Mouse (Mus musculus) megakaryocyte progenitor cell, adult 5-6 weeks (primary cell): Measurements from ENCODE around the gene Vamp1. TPM values are rescaled to one million over a fixed set of nuclear protein-coding genes. Genes with fewer than 3 reads are reported as not detected.

Source experiments
- ATAC-seq: replicated peaks from 2 replicates; pipeline ENCODE4 v1.8.0; 2016; ENCODE audit warnings: mild to moderate bottlenecking, moderate TSS enrichment, inconsistent platforms; ENCODE audit not compliant: poor library complexity
- total RNA-seq, 2 experiments: library from RNA; stranded (forward) in 1 of 2; stranded (reverse) in 1 of 2; fragments of 157-497, 149-512 nt in 1 of 2; fragments of 200-1000 nt in 1 of 2; gene quantifications; 2 replicates each; pipeline versions ENCODE4 v1.2.3 to v1.2.4; 2015 to 2017

The Vamp1 gene
- total RNA-seq (2015) (10.1 and 15.5 TPM in 2 replicates), total RNA-seq (2017) (6.2 and 9.1 TPM in 2 replicates)

DNA sequence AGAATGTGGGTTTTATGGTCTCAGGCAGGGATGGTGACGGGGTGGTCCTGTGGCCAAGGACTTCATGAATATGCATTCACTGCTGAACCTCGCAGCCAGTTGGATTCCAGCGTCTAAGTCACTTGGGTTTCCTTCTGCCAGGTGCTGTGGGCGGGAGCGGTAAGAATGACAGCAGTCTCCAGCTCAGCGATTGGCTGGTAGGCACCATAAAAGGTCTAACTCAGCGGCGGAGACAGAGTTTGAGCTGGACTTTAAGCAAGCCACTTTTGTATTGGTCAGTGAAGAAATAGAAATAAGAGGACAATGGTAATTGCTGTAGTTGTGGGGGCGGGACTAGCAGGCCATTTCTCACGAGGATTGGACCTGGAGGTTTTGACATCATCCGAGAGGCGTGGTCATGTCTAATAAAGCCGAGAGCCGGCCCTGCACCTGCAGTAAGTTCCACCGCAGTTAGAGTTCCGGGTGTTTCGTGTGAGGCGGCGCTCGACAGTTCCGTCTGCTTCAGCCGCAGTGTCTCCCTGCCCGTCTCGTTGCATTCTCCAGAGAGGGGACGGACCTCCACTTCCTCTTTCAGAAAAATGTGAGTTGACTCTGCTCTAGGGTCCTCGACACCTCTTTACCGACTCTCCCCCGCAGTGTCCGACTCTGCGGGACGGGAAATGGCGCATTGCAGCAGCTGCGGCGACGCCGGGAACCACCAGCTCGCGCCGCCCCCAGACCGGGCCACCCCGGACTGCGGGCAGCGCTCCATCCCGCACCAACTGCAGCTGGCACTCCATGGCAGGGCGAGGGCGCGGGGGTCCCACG, at the start of gene Vamp1:
Gene Vamp1, plus strand, starts transcription at position 404 of the 807 bp plus-strand sequence.
- ATAC-seq = peak; percentile 87

DNA sequence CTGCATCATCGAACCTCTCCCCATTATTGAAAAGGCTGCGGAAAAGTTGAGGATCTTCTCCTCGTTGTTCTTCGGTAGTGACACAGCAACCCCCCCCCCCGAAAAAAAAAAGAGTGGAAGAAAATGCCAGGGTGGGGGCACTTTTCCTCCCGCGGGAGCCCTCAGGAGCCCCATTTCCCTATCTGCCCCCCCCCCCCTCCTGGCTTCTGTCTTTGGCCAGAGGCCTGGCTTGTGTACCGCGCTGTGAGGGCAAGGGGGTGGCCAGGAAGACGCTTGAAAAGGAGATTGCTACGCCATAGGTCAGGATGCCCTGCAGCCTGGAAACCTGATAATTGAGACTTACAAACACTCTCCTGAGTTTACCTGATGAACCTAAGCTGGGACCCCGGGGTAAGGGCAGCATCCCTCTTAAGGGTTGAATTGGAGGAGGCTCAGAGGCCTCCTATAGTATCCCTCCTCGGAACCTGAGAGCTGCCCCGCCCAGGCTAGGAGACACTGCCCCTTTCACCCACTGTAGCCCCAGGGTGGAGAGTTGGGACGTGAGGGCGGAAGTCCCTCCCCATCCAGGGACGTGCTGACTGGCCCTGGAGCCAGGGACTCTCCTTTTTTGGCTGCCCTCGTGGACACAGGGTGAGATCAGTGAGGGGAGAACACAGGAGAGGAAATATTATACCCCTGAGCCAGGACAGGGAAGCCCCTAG, 49.1 kb upstream of the Vamp1 start, which contains the start of gene Gapdh:
Gene Gapdh, minus strand, starts transcription at position 417 of the 701 bp plus-strand sequence.
- ATAC-seq = peak; percentile 25

DNA sequence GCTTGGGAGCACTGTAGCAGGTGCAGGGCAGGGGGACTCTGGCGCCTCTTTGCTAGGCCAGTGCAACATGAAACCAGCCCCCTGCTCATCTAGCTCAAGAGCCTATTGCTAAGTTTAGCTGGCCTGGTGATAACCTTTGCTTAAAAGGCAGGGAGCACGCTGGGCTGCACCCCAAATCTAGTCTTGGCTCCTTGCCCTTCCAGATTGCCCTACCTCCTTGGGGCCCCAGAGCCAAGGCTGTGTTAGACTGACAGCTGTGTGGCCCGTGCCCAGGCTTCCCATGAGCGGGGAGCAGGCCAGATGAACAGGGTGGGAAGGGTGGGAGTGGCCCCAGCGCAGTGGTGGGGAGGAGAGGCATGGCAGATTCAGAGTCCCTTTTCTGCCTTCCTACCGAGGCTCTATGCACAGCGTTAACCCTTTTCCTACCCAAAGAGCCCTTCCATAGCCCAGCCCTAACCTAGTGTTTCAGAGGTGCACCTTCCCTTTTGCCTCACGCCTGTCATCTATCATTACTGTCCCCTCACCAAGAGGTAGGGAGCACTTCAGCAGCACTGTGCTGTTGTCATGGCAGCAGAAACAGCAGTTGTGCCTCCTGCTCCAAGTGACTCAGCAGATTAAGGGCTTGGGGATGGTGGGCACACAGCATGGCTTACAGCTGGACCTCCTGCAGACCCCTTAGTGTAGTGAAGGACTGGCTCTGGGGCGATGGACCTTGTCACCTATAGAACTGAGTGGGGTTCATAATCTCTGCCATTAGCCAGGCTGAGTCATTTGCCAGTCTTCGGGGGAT, 48.3 kb upstream of the Vamp1 start:
- 0 out of 2 replicates have a peak, but pooled peaks have one; percentile 3 for ATAC-seq

DNA sequence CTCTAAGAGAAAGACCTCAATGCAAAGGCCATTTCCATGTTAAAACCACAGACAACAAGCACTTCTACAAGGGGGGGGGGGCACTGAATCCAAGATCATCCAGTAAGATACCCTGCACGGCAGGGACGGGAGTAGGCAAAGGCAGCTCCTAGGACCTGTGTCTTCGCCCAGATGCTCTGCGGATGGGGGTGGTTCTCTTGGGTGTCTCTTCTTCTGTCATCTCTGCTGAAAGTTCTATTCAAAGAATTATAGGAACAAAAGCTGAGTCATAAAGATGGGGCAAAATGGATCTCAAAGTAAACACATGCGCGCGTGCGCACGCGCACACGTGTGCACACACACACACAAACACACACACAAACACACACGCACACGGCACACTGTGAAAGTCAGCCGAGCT, 47.3 kb upstream of the Vamp1 start:
- no peak for ATAC-seq

DNA sequence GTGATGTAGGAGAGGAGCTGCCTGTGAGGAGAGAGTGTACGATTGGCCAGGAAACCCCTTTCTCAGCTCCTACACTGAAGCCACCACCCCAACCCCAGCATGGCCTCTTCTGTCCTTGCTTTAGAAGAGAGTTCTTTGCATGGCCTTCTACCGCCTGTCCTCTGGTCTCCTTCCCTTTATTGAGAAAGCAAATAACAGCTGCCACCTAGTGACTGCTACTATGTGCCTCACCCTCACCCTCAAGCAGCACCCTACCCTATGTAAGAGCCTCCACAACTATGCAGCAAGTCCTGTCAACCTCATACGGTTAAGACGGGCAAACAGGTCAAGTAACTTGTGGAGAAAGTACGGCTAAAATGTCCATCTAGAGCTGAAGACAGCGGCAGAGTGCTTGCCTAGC, 45.2 kb upstream of the Vamp1 start:
- ATAC-seq = no peak

DNA sequence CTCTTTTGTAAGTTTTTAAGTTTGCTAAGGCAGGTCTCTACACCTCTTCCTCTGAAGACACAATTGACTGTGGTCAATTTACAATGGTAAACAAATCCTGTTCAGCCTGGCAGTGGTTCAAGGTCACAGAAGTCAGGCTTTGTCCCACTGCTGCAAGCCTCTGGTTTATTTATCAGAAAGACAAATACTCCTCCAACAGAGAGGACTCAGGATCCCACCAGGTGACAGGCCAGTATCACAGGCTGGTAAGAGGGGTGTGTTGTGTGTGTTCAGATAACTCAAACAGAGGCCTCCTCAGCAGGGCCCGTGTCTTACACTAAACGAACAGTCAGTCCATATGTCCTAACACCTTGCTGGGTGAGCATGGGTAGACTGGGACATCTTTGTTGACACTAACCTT, 42.9 kb upstream of the Vamp1 start:
- ATAC-seq = no peak

DNA sequence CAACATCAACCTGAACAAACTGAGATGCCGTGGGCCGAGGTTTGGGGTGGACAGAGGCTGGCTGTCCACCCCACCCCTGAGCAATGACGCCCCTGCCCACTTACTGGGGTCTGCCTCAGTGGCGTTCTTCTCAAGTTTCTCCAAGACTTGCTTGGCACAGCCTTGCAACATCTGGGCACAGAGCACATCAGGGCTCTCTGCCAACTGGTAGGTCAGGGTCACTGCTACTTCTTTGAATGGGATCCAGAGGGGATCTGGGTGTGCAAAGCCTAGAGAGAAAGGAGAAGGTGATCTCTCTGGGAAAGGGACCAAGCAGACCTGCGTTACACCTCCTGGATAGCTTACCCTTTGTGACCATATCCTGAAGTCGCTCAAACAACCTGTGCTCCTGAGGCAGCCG, 42.1 kb upstream of the Vamp1 start:
- no peak for ATAC-seq

DNA sequence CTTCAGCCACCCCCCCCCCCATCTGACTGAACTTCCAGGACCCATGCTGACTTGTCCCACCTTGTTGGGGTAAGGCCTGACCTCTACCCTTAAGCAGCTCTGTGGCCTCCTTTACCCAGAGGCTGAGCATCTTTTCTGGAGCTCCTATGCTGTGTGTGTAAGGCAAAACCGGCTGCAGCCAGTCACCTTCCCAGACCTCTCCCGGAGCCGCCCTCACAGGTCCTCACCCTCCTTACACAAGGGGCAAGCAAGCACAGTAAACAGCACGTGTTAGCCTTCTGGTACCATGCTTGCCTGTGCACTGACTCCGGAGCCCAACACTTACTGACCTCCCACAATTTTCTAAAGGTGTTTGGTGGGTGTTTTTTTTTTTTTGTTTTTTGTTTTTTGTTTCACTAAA, 39.9 kb upstream of the Vamp1 start:
- ATAC-seq = no peak

DNA sequence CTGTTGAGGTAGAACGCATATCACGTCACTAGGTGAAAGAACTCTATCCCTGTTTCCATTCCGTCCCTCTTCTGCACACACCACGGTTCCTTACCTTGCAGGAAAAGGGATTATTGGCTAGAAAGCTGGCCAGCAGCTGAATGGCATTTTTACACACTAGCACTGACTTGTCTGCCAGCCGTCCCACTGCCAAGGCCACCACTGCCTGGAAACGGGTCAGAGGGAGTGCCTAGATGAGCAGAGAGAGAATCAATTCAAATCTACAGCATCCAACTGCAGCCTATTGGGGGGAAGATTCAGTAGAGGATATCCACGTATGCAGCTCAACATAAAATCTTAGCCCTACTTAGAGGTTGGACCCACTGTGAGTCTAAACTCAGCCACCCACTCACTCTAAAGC, 35.8 kb upstream of the Vamp1 start:
- no peak for ATAC-seq

DNA sequence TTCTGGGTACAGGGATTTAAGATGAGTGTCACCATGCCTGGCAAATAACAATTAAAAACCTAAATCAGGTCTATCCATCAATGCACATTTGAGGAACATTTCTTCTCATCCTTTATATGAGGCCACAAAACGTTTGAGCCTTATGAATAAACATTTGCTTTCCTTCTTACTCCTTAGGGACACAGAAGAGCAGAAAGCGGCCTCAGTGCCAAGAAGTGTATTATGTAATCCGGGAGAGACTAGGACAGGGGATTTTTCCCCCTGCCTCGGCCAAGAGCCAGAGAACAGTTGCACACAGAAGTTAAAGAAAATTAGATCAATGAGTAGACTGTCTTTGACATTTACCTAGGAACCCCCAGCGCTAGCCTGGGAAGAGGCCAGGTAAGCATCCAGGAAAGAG, 33.2 kb upstream of the Vamp1 start:
- no peak for ATAC-seq

DNA sequence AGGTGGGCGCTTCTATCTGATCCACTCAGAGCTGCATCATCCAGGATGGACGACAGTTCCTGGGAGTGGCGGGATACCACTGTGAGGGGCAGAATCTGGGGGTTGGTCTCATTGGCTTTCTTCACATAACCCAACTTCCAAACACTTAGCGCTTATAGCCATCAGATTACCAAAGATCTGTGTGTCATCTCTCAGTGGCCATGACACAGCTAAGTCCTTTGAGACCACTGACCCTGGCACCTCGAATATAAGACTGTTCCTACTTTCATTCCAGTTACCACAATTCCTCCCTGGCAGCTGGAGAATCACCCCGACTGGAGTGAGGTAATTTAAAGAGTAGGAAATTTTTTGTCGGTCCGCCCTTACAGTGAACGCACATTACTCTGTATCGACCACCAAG, 29.1 kb upstream of the Vamp1 start:
- no peak for ATAC-seq

DNA sequence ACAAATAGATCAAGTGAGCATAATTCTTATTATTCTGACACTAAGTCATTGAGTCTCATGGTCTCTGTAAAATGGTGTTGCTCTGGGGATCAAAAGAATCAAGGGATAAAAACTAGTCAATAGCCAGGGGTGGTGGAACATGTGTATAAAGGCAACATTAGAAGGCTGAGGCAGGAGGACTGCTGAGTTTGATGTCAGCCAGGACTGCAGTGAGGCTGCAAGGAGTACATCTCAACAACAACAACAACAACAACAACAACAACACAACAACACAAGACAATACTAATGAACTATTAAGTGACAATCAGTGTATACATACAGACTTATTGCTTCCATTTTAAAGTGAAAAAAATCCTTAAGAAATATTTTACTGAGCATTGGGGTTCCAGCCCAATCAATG, 24.5 kb upstream of the Vamp1 start:
- no peak for ATAC-seq

DNA sequence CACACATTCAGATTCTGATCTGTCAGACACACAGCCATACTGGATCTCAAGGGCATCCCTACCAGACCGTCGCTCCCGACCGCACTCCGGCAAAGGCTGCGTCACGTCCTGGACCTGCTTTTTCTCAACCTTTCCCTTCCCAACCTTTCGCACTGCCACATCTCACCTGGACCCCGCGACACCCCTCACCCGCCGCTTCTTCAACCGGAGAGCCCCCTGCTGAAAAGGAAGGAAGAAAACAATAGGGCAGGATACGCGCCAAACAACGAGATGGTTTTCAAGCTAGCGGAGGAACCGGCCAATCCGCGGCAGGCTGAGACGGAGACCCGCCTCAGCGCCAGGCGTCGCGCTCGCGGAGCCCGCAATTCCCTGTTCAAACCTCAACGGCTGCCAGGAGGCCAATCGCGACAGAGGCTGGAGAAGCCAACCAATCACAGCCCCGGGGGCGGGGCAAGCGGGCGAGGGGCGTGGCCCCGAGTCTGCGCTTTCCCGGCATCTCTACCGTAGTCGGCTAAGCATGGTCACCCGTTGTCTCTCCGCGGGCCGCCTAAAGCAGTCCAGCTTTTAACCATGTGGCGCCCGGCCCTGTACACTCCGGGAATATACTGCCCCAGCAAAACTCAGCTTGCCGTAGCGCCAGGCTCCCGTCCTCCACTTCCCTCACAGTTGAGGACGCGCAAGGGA, 23.9 kb upstream of the Vamp1 start, which contains the start of the genes Ncapd2 and Mrpl51:
Gene Ncapd2, minus strand, starts transcription at position 370 of the 684 bp plus-strand sequence.
Gene Mrpl51, plus strand, starts transcription at position 470 of the 684 bp plus-strand sequence.
- ATAC-seq = peak; percentile 89

DNA sequence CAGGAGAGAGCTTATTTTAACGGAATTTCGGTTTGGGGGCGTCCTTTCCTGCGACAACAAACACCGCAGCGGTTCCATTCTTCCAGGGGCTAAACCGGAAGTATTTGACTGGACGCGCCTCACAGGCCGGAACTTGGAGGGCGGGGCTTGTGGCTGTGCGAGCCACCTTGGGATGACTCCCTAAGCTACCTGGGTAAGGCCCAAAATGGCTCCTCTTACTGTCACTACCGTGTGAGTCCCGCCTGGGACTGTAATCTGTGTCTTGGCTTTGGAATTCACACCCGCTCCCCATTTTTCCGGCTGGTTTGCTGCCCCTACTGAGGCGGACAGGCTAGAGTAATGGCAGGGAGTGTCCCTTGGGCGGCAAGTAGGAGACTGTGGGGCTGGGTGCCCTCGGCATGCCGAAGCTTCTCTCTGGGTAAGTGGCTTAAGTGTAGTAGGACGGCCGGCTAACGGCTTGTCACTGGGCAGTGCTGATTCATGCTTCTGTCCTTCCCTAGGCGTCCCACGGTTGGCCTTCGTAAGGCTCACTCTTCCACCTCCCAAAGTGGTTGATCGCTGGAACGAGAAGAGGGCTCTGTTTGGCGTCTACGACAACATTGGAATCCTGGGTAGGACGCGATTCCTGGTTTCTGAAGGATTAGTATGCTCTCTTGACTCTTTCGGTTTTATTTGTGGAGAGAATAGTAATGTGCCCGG, 23.2 kb upstream of the Vamp1 start:
- ATAC-seq = peak; percentile 80

DNA sequence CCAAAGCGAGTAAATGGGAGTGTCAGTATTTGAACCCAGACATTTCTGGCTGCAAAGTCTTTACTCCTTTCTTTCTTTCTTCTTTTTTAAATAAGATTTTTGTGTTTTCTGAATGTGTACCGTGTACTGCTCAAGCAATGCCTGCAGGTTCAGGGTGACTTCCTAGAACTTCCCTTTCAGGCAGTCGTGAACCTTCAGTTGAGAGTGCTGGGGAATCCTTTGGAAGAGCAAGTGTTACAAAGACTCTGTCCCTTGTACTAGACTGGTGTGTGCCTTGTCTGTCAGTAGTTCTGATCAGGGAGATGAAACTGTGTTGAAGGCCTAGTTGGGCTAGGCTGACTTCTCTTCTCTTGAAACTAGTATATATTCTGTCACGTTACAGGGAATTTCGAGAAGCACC, 22.5 kb upstream of the Vamp1 start:
- no peak for ATAC-seq

DNA sequence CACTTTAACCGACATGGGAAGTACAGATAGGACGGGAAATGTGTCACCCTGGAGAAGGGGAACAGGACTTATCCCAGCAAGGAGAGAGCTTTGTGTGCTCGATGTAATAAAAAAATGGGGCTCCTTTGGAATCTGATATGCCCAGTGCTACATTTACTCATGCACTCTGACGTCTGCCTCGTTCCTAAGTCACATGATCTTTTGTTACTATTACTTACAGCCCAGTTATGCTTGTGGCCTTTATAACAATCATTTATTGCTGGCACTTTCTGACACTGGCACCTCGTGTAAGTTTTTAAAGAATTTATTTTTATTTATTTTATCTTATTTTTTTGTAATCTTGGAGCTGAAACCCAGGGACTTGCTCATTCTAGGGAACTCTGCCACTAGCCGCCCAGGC, 22.0 kb upstream of the Vamp1 start:
- ATAC-seq = no peak

DNA sequence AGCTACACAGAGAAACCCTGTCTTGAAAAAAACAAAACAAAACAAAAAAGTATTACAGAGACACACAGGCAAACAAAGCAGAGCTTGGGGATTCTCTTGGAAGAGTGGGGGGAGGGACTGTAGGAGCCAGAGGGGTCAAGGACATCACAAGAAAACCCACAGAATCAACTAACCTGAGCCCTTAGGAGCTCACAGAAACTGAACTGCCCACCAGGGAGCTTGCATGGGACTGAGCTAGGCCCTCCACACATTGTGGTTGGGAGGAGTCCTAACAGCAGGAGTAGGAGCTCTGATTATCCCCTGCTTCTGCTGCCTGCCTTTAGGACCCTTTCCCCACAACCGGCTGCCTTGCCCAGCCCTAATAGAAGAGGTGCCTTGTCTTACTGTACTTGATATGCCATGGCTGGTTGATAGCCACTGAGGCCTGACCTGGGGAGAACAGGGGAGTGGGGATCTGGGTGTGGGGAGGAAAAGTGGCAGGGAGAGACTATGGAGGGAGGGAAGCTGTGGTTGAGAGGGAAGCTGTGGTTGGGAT, 19.7 kb upstream of the Vamp1 start:
- no peak for ATAC-seq

DNA sequence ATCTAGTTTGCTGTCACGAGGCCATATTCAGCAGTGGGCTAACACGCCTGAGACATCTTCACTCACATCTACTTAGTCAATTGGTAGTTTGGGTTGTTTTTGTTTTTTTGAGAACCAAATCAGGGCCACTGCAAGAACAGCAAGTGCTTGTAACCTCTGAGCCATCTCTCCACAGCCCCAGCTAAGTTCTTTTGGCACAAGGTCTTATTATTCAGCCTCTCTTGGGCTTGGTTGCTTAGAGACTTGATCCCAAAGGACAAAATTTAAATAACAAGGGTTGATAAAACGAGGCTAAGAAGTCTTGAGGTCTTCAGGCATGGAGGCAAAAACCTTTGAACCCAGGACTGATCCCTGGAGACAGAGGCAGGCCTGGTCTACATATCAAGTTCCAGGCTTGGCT, 19.1 kb upstream of the Vamp1 start:
- ATAC-seq = no peak

DNA sequence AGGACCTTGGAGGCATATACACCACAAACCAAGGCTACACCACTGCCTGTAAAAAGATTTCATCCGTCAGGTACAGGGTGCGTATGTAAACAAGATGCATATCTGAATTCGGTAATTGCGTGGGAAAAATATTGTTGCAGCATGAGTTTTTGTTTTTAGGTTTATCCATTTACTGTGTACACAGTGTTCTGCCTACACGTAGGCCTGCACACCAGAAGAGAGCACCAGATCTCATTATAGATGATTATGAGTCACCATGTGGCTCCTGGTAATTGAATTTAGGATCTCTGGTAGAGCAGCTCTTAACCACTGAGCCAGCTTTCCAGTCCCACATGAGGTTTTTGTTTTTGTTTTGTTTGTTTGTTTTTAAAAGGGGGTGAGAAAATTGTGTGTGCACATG, 18.2 kb upstream of the Vamp1 start:
- ATAC-seq = no peak

DNA sequence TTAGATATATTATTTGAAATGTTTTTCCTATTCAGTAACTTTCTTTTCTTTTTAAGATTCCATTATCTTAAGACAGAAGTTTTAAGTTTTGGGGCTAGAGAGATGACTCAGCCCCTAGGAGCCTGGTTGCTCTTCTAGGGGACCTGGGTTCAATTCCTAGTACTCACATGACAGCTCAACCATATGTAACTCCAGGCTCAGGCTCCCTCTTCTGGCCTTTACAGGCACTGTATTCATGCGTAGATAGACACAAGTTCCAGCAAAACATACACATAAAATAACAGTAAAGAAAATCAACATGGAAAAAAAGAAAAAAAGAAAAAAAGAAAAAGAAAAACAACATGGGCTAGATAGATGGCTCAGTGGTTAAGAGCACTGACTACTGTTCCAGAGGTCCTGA, 4.9 kb upstream of the Vamp1 start:
- no peak for ATAC-seq
